Mouse (Mus musculus): ENCODE measurements around the gene Gpm6b. TPM values are rescaled to one million over a fixed set of nuclear protein-coding genes. Genes with fewer than 3 reads are reported as not detected.
A peak's percentile ranks its signal among the peaks of the same experiment; 100 is the strongest.

Gene Gpm6b
- polyA plus RNA-seq, 1 experiment from 2014 or later, result 31.7 TPM

DNA sequence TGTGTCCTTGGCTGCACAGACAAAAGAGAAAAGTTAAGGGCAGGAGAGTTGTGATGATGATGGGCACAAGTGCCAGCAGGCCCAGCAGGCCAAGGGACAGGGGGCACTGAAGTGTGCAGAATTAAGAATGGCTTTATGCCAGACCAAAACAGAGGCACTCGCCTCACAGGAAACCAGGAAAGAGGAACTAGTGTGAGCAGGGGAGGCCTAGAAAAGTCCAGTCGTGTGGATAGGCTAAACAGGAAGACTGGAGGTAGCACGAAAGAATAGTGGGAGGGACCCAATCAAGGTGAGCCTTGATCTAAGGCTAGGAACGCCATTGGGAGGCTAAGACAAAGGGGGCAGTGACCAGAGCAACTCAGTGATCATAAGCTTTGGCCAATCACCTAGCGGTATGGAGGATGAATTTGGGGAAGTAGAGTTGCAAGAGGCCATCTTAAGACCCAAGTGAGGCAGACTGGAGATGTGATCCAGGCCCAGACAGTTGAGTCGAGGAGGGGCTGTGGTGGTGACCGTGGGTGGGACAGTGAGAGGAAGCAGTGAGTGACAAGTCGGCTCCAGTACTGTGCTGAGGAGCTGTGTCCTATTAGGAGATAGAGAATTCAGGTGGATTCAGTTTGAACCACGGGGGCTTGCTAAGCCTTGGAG is 138.1 kb downstream of the Gpm6b start:
- WGBS, result 86% methylated on average over 9 of the region's 9 CpGs
- Histone ChIP-seq H3K27ac (replicated peaks; ENCODE audit: low read depth, low read length) (no peak overlapping the region), H3K9me3 (replicated peaks; ENCODE audit: control insufficient read depth, low read length) (no peaks in the 10 kb centered on the region), H3K4me2 (ENCODE audit: low read depth, low read length) (no peak overlapping the region), H3K4me3 (ENCODE audit: low read depth, low read length) (no peak overlapping the region), H3K4me1 (ENCODE audit: control insufficient read depth, insufficient read depth, low read length) (no peaks in the 10 kb centered on the region), H3K36me3 (replicated peaks; ENCODE audit: control insufficient read depth, insufficient read depth, low read depth, low read length) (no peaks in the 10 kb centered on the region), H3K9ac (replicated peaks; ENCODE audit: low read length) (no peak overlapping the region), H3K27me3 (ENCODE audit: control insufficient read depth, insufficient read depth, low read length) (no peaks in the 10 kb centered on the region; the same call in 1 of the 2 replicates)
- ATAC-seq (replicated peaks; ENCODE audit: insufficient number of reproducible peaks, low FRiP score, low TSS enrichment, low read depth) (no peak), DNase-seq (ENCODE audit: low spot score) (no peak)

DNA sequence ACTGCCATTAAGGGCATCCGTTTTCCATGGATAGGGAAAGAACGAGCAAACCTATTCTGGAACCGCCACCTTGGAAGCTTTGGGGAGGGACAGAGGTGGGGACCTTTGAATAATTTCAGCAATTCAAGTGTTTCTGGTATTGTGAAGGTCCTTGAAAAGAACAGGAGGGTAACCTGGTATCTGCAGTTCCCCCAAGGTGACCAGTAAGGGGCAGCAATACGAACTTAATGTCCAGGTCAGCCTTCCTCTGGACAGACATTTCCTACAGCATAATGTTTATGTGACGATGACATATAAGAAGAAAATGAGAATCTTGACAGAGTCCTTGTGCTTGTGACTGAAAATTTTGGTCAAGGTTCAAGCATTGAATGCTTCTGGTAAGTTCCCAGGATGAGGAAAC is 139.9 kb downstream of the Gpm6b start:
- Histone ChIP-seq H3K9me3 (replicated peaks; ENCODE audit: control insufficient read depth, low read length) (no peaks in the 10 kb centered on the region), H3K36me3 (replicated peaks; ENCODE audit: control insufficient read depth, insufficient read depth, low read depth, low read length) (no peaks in the 10 kb centered on the region), H3K4me1 (ENCODE audit: control insufficient read depth, insufficient read depth, low read length) (no peaks in the 10 kb centered on the region), H3K9ac (replicated peaks; ENCODE audit: low read length) (no peak overlapping the region), H3K27ac (replicated peaks; ENCODE audit: low read depth, low read length) (no peak overlapping the region), H3K4me2 (ENCODE audit: low read depth, low read length) (no peak overlapping the region), H3K4me3 (ENCODE audit: low read depth, low read length) (no peak overlapping the region), H3K27me3 (ENCODE audit: control insufficient read depth, insufficient read depth, low read length) (no peaks in the 10 kb centered on the region; the same call in 1 of the 2 replicates)
- WGBS, result 81% methylated on average over 5 of the region's 5 CpGs
- DNase-seq (ENCODE audit: low spot score) (no peak), ATAC-seq (replicated peaks; ENCODE audit: insufficient number of reproducible peaks, low FRiP score, low TSS enrichment, low read depth) (no peak)

DNA sequence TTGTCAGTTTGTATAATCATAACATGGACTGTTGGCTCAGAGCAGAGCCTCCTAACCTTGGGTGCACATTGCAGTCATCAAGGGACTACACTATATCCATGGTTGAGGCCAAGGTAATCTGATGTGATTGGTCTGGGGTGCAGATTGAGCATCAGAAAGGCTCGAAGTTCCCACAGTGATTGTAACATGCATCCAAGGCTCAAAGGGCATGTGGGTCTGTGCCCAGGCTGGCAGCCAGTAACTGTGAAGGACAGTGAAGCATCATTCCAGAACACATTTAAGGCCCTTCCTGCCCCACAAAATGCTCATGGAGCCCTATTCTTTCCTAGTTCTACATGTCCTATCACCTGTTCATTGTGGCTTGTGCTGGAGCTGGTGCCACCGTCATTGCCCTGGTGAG is 144.9 kb downstream of the Gpm6b start:
- H3K4me1 ChIP-seq (ENCODE audit: control insufficient read depth, insufficient read depth, low read length), result no peaks in the 10 kb centered on the region
- ATAC-seq (replicated peaks; ENCODE audit: insufficient number of reproducible peaks, low FRiP score, low TSS enrichment, low read depth) (no peak), DNase-seq (ENCODE audit: low spot score) (no peak)
- H3K36me3 ChIP-seq (replicated peaks; ENCODE audit: control insufficient read depth, insufficient read depth, low read depth, low read length), result no peaks in the 10 kb centered on the region
- H3K9ac ChIP-seq (replicated peaks; ENCODE audit: low read length), result no peak overlapping the region
- WGBS, result 86% methylated on average over 2 of the region's 2 CpGs
- H3K27me3 ChIP-seq (ENCODE audit: control insufficient read depth, insufficient read depth, low read length), result no peaks in the 10 kb centered on the region
- no peak overlapping the region for H3K27ac ChIP-seq (replicated peaks; ENCODE audit: low read depth, low read length)
- no peak overlapping the region for H3K4me3 ChIP-seq (ENCODE audit: low read depth, low read length)
- no peak overlapping the region for H3K4me2 ChIP-seq (ENCODE audit: low read depth, low read length)
- H3K9me3 ChIP-seq (replicated peaks; ENCODE audit: control insufficient read depth, low read length), result no peaks in the 10 kb centered on the region

DNA sequence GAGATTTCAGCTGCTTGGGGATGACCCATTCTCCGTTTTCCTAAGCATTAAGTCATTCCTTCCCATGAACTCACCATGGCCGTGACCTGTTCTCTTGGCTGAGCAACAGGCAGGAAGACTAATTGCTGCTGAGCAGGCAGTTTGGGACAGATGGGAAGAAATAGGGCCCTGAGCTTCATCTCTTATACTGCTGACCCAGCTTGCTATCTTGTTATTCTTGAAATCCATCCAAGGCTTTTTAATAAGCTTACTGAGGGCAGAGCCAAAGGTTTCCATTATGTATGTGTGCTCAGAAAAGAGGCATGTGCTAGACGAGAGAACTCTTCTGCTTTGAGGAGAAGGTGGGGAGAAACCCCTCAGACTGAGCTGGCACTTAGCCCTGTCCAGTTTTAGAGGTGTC is 146.2 kb downstream of the Gpm6b start:
- DNase-seq (ENCODE audit: low spot score), result no peak
- Histone ChIP-seq H3K4me1 (ENCODE audit: control insufficient read depth, insufficient read depth, low read length) (no peaks in the 10 kb centered on the region), H3K27ac (replicated peaks; ENCODE audit: low read depth, low read length) (no peak overlapping the region), H3K36me3 (replicated peaks; ENCODE audit: control insufficient read depth, insufficient read depth, low read depth, low read length) (no peaks in the 10 kb centered on the region), H3K9ac (replicated peaks; ENCODE audit: low read length) (no peak overlapping the region), H3K4me2 (ENCODE audit: low read depth, low read length) (no peak overlapping the region), H3K9me3 (replicated peaks; ENCODE audit: control insufficient read depth, low read length) (no peaks in the 10 kb centered on the region), H3K27me3 (ENCODE audit: control insufficient read depth, insufficient read depth, low read length) (no peaks in the 10 kb centered on the region), H3K4me3 (ENCODE audit: low read depth, low read length) (no peak overlapping the region)
- WGBS, result 65% methylated on average over 3 of the region's 3 CpGs
- ATAC-seq (replicated peaks; ENCODE audit: insufficient number of reproducible peaks, low FRiP score, low TSS enrichment, low read depth), result no peak

DNA sequence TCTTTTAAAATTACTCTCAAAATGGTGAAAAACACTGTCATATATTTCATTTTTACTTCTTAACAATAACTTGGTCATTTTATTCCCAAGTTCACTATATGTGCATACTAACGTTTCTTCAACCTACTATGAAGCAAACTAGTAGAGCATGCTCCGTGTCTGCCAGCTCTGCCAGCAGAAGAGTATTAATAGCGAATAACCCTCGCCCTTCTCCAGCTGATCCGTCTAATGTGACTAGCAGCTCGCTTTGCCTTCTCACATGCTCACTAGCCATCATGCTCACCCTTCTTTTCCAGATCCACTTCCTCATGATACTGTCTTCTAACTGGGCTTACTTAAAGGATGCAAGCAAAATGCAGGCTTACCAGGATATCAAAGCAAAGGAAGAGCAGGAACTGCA is 147.9 kb downstream of the Gpm6b start:
- ATAC-seq (replicated peaks; ENCODE audit: insufficient number of reproducible peaks, low FRiP score, low TSS enrichment, low read depth) (no peak), DNase-seq (ENCODE audit: low spot score) (no peak)
- Histone ChIP-seq H3K9me3 (replicated peaks; ENCODE audit: control insufficient read depth, low read length) (no peaks in the 10 kb centered on the region), H3K4me2 (ENCODE audit: low read depth, low read length) (no peak overlapping the region), H3K9ac (replicated peaks; ENCODE audit: low read length) (no peak overlapping the region), H3K36me3 (replicated peaks; ENCODE audit: control insufficient read depth, insufficient read depth, low read depth, low read length) (no peaks in the 10 kb centered on the region), H3K4me3 (ENCODE audit: low read depth, low read length) (no peak overlapping the region), H3K27ac (replicated peaks; ENCODE audit: low read depth, low read length) (no peak overlapping the region), H3K27me3 (ENCODE audit: control insufficient read depth, insufficient read depth, low read length) (no peaks in the 10 kb centered on the region), H3K4me1 (ENCODE audit: control insufficient read depth, insufficient read depth, low read length) (no peaks in the 10 kb centered on the region)
- 82% methylated on average over 6 of the region's 6 CpGs for WGBS

DNA sequence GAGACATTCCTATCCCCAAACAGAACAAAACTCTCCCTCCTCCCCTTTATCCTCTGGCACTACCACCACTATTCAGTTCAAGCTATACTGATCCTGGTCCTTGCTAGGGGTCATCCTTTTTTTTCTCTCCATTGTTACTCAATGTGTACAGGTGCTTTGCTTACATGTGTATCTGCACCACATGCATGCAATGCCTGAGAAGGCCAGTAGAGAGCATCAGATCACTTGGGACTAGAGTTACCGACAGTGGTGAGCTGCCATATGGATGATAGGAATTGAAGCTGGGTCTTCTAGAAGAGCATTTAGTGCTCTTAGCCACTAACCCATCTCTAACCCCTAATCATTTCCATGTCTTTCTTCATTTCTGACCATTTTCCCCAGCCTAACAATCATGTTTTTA is 155.0 kb downstream of the Gpm6b start:
- Histone ChIP-seq H3K27me3 (ENCODE audit: control insufficient read depth, insufficient read depth, low read length) (no peaks in the 10 kb centered on the region), H3K27ac (replicated peaks; ENCODE audit: low read depth, low read length) (no peak overlapping the region), H3K4me2 (ENCODE audit: low read depth, low read length) (no peak overlapping the region), H3K9ac (replicated peaks; ENCODE audit: low read length) (no peak overlapping the region), H3K4me3 (ENCODE audit: low read depth, low read length) (no peak overlapping the region), H3K4me1 (ENCODE audit: control insufficient read depth, insufficient read depth, low read length) (no peaks in the 10 kb centered on the region), H3K36me3 (replicated peaks; ENCODE audit: control insufficient read depth, insufficient read depth, low read depth, low read length) (no peaks in the 10 kb centered on the region), H3K9me3 (replicated peaks; ENCODE audit: control insufficient read depth, low read length) (no peaks in the 10 kb centered on the region)
- no peak for DNase-seq (ENCODE audit: low spot score)
- no peak for ATAC-seq (replicated peaks; ENCODE audit: insufficient number of reproducible peaks, low FRiP score, low TSS enrichment, low read depth)
- WGBS, result 75% methylated on average over 1 of the region's 1 CpGs

DNA sequence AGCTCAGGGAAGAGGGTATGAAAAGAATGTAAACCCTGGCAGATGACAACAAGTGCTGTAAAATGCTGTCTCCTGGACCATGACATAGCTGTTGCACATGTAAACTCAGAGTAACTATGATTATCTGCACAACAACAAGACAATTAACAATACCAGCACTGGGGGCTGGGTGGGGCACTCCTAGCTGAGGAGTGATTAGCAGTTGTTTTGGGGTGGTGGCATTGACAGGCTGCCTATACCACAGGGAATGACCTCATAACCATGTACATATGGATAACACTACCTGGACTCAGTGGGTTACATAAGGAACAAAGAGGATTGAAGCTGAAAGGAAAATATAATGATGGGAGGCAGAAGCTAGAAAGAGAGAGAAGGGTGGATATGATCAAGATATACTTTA is 169.2 kb downstream of the Gpm6b start:
- no peak overlapping the region for H3K9ac ChIP-seq (replicated peaks; ENCODE audit: low read length)
- H3K4me1 ChIP-seq (ENCODE audit: control insufficient read depth, insufficient read depth, low read length), result no peaks in the 10 kb centered on the region
- ATAC-seq (replicated peaks; ENCODE audit: insufficient number of reproducible peaks, low FRiP score, low TSS enrichment, low read depth) (no peak), DNase-seq (ENCODE audit: low spot score) (no peak)
- H3K4me2 ChIP-seq (ENCODE audit: low read depth, low read length), result no peak overlapping the region
- H3K27me3 ChIP-seq (ENCODE audit: control insufficient read depth, insufficient read depth, low read length), result no peaks in the 10 kb centered on the region
- H3K27ac ChIP-seq (replicated peaks; ENCODE audit: low read depth, low read length), result no peak overlapping the region
- H3K36me3 ChIP-seq (replicated peaks; ENCODE audit: control insufficient read depth, insufficient read depth, low read depth, low read length), result no peaks in the 10 kb centered on the region; the same call in 1 of the 2 replicates
- no peak overlapping the region for H3K4me3 ChIP-seq (ENCODE audit: low read depth, low read length)
- no peaks in the 10 kb centered on the region for H3K9me3 ChIP-seq (replicated peaks; ENCODE audit: control insufficient read depth, low read length)

DNA sequence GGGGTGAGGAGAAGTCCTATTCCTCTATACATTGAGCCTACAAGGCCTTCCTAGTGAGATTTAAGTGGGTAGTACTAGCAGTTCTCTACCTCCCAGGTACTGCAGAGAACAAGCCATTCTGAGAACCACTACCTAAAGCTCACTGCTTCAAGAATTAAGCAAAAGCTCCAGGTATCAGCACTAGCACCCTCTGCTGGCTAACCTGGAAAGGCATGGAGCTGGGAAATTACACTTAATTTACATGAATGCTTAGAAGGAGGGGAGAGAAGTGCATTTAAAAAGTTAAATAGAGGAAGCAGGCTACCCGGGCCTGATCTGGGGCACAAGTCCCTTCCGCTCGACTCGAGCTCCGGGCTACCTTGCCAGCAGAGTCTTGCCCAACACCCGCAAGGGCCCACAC is 177.5 kb downstream of the Gpm6b start:
- no peaks in the 10 kb centered on the region for H3K9me3 ChIP-seq (replicated peaks; ENCODE audit: control insufficient read depth, low read length)
- H3K4me3 ChIP-seq (ENCODE audit: low read depth, low read length), result no peak overlapping the region
- no peak overlapping the region for H3K27ac ChIP-seq (replicated peaks; ENCODE audit: low read depth, low read length)
- H3K4me1 ChIP-seq (ENCODE audit: control insufficient read depth, insufficient read depth, low read length), result no peaks in the 10 kb centered on the region
- H3K27me3 ChIP-seq (ENCODE audit: control insufficient read depth, insufficient read depth, low read length), result no peaks in the 10 kb centered on the region
- no peak for ATAC-seq (replicated peaks; ENCODE audit: insufficient number of reproducible peaks, low FRiP score, low TSS enrichment, low read depth)
- no peak overlapping the region for H3K9ac ChIP-seq (replicated peaks; ENCODE audit: low read length)
- no peaks in the 10 kb centered on the region for H3K36me3 ChIP-seq (replicated peaks; ENCODE audit: control insufficient read depth, insufficient read depth, low read depth, low read length)
- 84% methylated on average over 5 of the region's 6 CpGs for WGBS
- no peak overlapping the region for H3K4me2 ChIP-seq (ENCODE audit: low read depth, low read length)
- DNase-seq (ENCODE audit: low spot score), result peak; percentile 47

All from embryonic facial prominence, embryonic 11.5 days (tissue).